ENCODE assay signal across 10 mouse cellular contexts in genomic region chr10:81299585-81300351, GRCm38 (mm10). TPM values are rescaled to one million over a fixed set of nuclear protein-coding genes. Genes with fewer than 3 reads are reported as not detected.
DNase-seq lines count a peak whose midpoint lies in the region; ATAC-seq and TF ChIP-seq lines count a peak whose summit lies in the region.
"Had no signal": no experiment of that assay in that cellular context is flagged by ENCODE, and none has a peak within 500 bp of the region (broad histone marks: within the 10 kb centered on the region; RNA-seq: fewer than 3 reads in every experiment).

No protein-coding gene starts in this region.

- ATAC-seq in lung, embryonic 16.5 days (ENCODE audit: low read depth), result no peak

- H3K27ac ChIP-seq in lung, embryonic 16.5 days (ENCODE audit: low read length), result no peak overlapping the region
- H3K27ac ChIP-seq in kidney, adult 2 months (ENCODE audit: insufficient read depth, low read depth, low read length), result peak overlapping the region; percentile 99
- H3K27ac ChIP-seq in macrophage, result peak overlapping the region; percentile 99

- H3K79me2 ChIP-seq in macrophage (ENCODE audit: inconsistent target), result peaks cover 100% of the 10 kb centered on the region

- no peak overlapping the region for H3K4me2 ChIP-seq in lung, embryonic 16.5 days (ENCODE audit: low read depth, low read length)

- no peaks in the 10 kb centered on the region for H3K36me3 ChIP-seq in lung, embryonic 16.5 days (ENCODE audit: control insufficient read depth, insufficient read depth, low read length)
- no peaks in the 10 kb centered on the region for H3K36me3 ChIP-seq in kidney, adult 2 months (ENCODE audit: control insufficient read depth, insufficient read depth, low read length)
- H3K36me3 ChIP-seq in macrophage (ENCODE audit: inconsistent target), result no peaks in the 10 kb centered on the region

- H3K4me1 ChIP-seq in lung, embryonic 16.5 days (replicated peaks; ENCODE audit: control insufficient read depth, insufficient read depth, low read length), result peaks cover 40% of the 10 kb centered on the region
- peaks cover 84% of the 10 kb centered on the region for H3K4me1 ChIP-seq in kidney, adult 2 months (ENCODE audit: control insufficient read depth, insufficient read depth, low read length)

- no peak overlapping the region for H3K4me3 ChIP-seq in lung, embryonic 16.5 days (ENCODE audit: low read length)
- H3K4me3 ChIP-seq in kidney, adult 2 months (ENCODE audit: insufficient read depth, low read depth, low read length), result peak overlapping the region; percentile 17; the same call in 1 of the 2 replicates
- H3K4me3 ChIP-seq in macrophage (ENCODE audit: inconsistent target), result no peak overlapping the region

- peak; percentile 65 for TF ChIP-seq POLR2A in kidney, adult 2 months (IDR thresholded peaks at IDR 0.05; ENCODE audit: low read depth, low read length)

- H3K27me3 ChIP-seq in lung, embryonic 16.5 days (ENCODE audit: control insufficient read depth, insufficient read depth, low read depth, low read length), result no peaks in the 10 kb centered on the region
- H3K27me3 ChIP-seq in kidney, adult 2 months (replicated peaks; ENCODE audit: control insufficient read depth, insufficient read depth, low read length), result no peaks in the 10 kb centered on the region

- DNase-seq in cerebellum, adult 9-10 months, result peak; percentile 37
- DNase-seq in cerebellum, postnatal 4 days (ENCODE audit: low spot score in 2 of 2), result no peak
- DNase-seq in lung, postnatal 14 days, result no peak
- DNase-seq in kidney, adult 2 months, result peak; percentile 88
- DNase-seq in c-Kit-positive CD71-positive TER-119-positive erythroid progenitor cells, embryonic 14.5 days (ENCODE audit: low spot score), result no peak
- no peak for DNase-seq in ovary, postnatal 14 days (ENCODE audit: low spot score)
- DNase-seq: right cerebral cortex, postnatal 4 days had no signal

- WGBS in lung, embryonic 16.5 days, result 82% methylated on average over 14 of the region's 14 CpGs
- 51% methylated on average over 14 of the region's 14 CpGs for WGBS in kidney, adult 2 months
- 73% methylated on average over 14 of the region's 14 CpGs for WGBS in macrophage (ENCODE audit: missing documents)

- no peaks in the 10 kb centered on the region for H3K9me3 ChIP-seq in lung, embryonic 16.5 days (ENCODE audit: control insufficient read depth, low read length)

- H3K9ac ChIP-seq in lung, embryonic 16.5 days (ENCODE audit: low read length), result peak overlapping the region; percentile 25; the same call in 1 of the 2 replicates

- TF ChIP-seq CTCF in kidney, adult 2 months (conservative IDR thresholded peaks at IDR 0.05; ENCODE audit: insufficient read depth, insufficient read length, low read depth, low read length), result 0 out of 2 replicates have a peak, but pooled peaks have one; percentile 0

RNA-seq across cellular contexts. Expression of gene Pip5k1c, which starts 7.0 kb away (rescaled TPM):
- polyA plus RNA-seq in lung, embryonic 16.5 days (2015; fragmentation: Nextera tagmentation; extraction: Ambion mirVana), result 41.0 and 43.1 TPM in 2 replicates
- polyA plus RNA-seq in kidney, adult 2 months (2012; rRNA removed), result 70.7 and 76.3 TPM in 2 replicates
- 100 to 1,000 TPM in 24 of 26 experiments, 10 to 100 TPM in 2; 39.6 to 234 (median 132) TPM for total RNA-seq in macrophage (2018; cell fraction: chromatin; rRNA removed)
- total RNA-seq in macrophage (2018; cell fraction: cytosol; rRNA removed), result 100 to 1,000 TPM in 10 of 26 experiments, 10 to 100 TPM in 16; 63.7 to 115 (median 91.8) TPM
- 100 to 1,000 TPM in 17 of 26 experiments, 10 to 100 TPM in 9; 68.2 to 171 (median 103) TPM for total RNA-seq in macrophage (2018; cell fraction: nucleus; rRNA removed)
- polyA plus RNA-seq in macrophage (2018), result 63.2 to 85.8 TPM (median 77.1 TPM) in 3 replicates

RNA-seq across cellular contexts. Expression of gene Tjp3, which starts 8.4 kb away (rescaled TPM):
- polyA plus RNA-seq in lung, embryonic 16.5 days (2015; fragmentation: Nextera tagmentation; extraction: Ambion mirVana), result 29.3 and 32.9 TPM in 2 replicates
- 13.2 and 19.0 TPM in 2 replicates for polyA plus RNA-seq in kidney, adult 2 months (2012; rRNA removed)
- 10 to 100 TPM in 7 of 26 experiments, 1 to 10 TPM in 18, under 1 TPM in 1; 0.75 to 37.3 (median 7.3) TPM for total RNA-seq in macrophage (2018; cell fraction: chromatin; rRNA removed)
- total RNA-seq in macrophage (2018; cell fraction: cytosol; rRNA removed), result 1 to 10 TPM; 1.1 to 6.3 (median 2.9) TPM
- 10 to 100 TPM in 2 of 26 experiments, 1 to 10 TPM in 23, under 1 TPM in 1; 0.63 to 11.8 (median 3.8) TPM for total RNA-seq in macrophage (2018; cell fraction: nucleus; rRNA removed)
- polyA plus RNA-seq in macrophage (2018), result 1.7 to 4.2 TPM (median 3.3 TPM) in 3 replicates
- total RNA-seq: gastrocnemius, adult 18-20 months had no signal

RNA-seq across cellular contexts. Expression of gene Cactin, which starts 21.1 kb away (rescaled TPM):
- 36.6 and 37.9 TPM in 2 replicates for polyA plus RNA-seq in lung, embryonic 16.5 days (2015; fragmentation: Nextera tagmentation; extraction: Ambion mirVana)
- polyA plus RNA-seq in kidney, adult 2 months (2012; rRNA removed), result 23.7 and 24.5 TPM in 2 replicates
- total RNA-seq in macrophage (2018; cell fraction: chromatin; rRNA removed), result 10 to 100 TPM in 25 of 26 experiments, 1 to 10 TPM in 1; 9.3 to 34.2 (median 20.3) TPM
- total RNA-seq in macrophage (2018; cell fraction: cytosol; rRNA removed), result 10 to 100 TPM; 10.7 to 19.0 (median 16.9) TPM
- total RNA-seq in macrophage (2018; cell fraction: nucleus; rRNA removed), result 10 to 100 TPM; 10.9 to 30.3 (median 17.6) TPM
- polyA plus RNA-seq in macrophage (2018), result 14.4 to 21.3 TPM (median 15.1 TPM) in 3 replicates

RNA-seq across cellular contexts. Expression of gene Tbxa2r, which starts 28.8 kb away (rescaled TPM):
- polyA plus RNA-seq in lung, embryonic 16.5 days (2015; fragmentation: Nextera tagmentation; extraction: Ambion mirVana), result 18.6 and 19.6 TPM in 2 replicates
- polyA plus RNA-seq in kidney, adult 2 months (2012; rRNA removed), result 16.6 and 21.7 TPM in 2 replicates
- 1 to 10 TPM in 1 of 26 experiments, not detected in 25; 1.1 TPM for total RNA-seq in macrophage (2018; cell fraction: chromatin; rRNA removed)
- total RNA-seq in macrophage (2018; cell fraction: cytosol; rRNA removed), result under 1 TPM in 4 of 26 experiments, not detected in 22; 0.05 to 0.13 (median 0.11) TPM
- under 1 TPM in 1 of 26 experiments, not detected in 25; 0.49 TPM for total RNA-seq in macrophage (2018; cell fraction: nucleus; rRNA removed)
- not detected in 3 replicates for polyA plus RNA-seq in macrophage (2018)

RNA-seq across cellular contexts. Expression of gene Apba3, which starts 33.0 kb away (rescaled TPM):
- 61.2 and 69.2 TPM in 2 replicates for polyA plus RNA-seq in lung, embryonic 16.5 days (2015; fragmentation: Nextera tagmentation; extraction: Ambion mirVana)
- 142 and 147 TPM in 2 replicates for polyA plus RNA-seq in kidney, adult 2 months (2012; rRNA removed)
- 10 to 100 TPM; 10.4 to 52.3 (median 28.9) TPM for total RNA-seq in macrophage (2018; cell fraction: chromatin; rRNA removed)
- 10 to 100 TPM; 16.1 to 31.6 (median 19.8) TPM for total RNA-seq in macrophage (2018; cell fraction: cytosol; rRNA removed)
- total RNA-seq in macrophage (2018; cell fraction: nucleus; rRNA removed), result 10 to 100 TPM in 24 of 26 experiments, 1 to 10 TPM in 2; 7.3 to 38.0 (median 21.2) TPM
- 9.8 to 31.4 TPM (median 19.8 TPM) in 3 replicates for polyA plus RNA-seq in macrophage (2018)

Comparison
In these comparisons a context has a peak if more than half of its experiments do, and no peak if none do; other contexts are left out.
1. DNase-seq: peak in cerebellum, adult 9-10 months (single experiment) and kidney, adult 2 months (single experiment); none in cerebellum, postnatal 4 days (0 of 2), lung, postnatal 14 days (single experiment), c-Kit-positive CD71-positive TER-119-positive erythroid progenitor cells, embryonic 14.5 days (single experiment) and ovary, postnatal 14 days (single experiment).